Mouse (Mus musculus): ENCODE data around the gene Tmco5. TPM values are rescaled to one million over a fixed set of nuclear protein-coding genes. Genes with fewer than 3 reads are reported as not detected.

Gene Tmco5
- polyA plus RNA-seq, 1 experiment from 2014 or later = not detected

DNA sequence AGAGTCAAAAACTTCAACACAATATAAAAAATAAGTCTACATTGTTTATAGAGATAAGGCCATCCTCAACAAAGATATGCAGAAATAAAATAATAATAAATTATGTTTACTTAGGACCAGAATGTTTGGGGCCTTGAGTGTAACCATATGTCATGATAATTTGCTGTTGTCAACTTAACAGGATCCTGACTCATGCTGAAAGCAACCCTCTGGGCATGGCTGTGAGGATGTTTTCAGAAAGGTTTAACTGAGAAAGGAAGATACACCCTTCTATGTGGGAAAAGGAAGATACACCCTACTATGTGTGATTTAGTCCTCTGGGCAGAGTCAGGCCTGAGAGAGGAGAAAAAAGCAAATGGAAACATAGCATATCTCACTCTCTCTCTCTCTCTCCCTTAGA lies 56.3 kb downstream of the Tmco5 start:
- Histone ChIP-seq H3K4me3 (ENCODE audit: low read depth, low read length) (no peak overlapping the region), H3K36me3 (ENCODE audit: insufficient read depth, low read length) (no peaks in the 10 kb centered on the region), H3K27ac (ENCODE audit: low read length) (no peak overlapping the region), H3K27me3 (replicated peaks; ENCODE audit: insufficient read depth, low read length) (no peaks in the 10 kb centered on the region), H3K4me1 (ENCODE audit: insufficient read depth, low read depth, low read length) (no peaks in the 10 kb centered on the region), H3K9ac (replicated peaks; ENCODE audit: low read depth) (no peak overlapping the region), H3K4me2 (replicated peaks; ENCODE audit: low read depth, low read length) (no peak overlapping the region), H3K9me3 (ENCODE audit: low read length) (no peaks in the 10 kb centered on the region)
- TF ChIP-seq EP300 (IDR thresholded peaks at IDR 0.05) (no peak), CTCF (IDR thresholded peaks at IDR 0.05) (no peak)
- no peak for ATAC-seq
- no peak for DNase-seq (ENCODE audit: low spot score)

DNA sequence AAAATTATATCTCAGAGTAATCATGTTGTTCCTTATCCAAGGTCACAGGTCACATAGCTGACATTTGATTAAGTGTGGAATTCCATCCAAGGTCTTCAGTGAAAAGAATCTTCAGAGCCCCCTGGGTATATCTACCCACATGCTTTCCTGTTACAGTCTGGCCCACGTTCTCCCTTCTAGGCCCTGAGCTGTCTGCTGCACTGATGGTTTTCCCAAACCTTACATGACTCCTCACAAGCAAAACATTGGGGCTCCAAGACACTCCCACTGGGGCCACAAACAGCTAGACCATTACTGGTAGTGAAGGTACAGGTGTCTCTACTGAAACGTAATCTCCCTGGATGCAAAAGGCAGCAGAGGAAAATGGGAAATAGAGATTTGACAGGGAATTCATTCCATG lies 57.9 kb downstream of the Tmco5 start:
- DNase-seq (ENCODE audit: low spot score) (no peak), ATAC-seq (no peak)
- TF ChIP-seq EP300 (IDR thresholded peaks at IDR 0.05) = no peak
- no peak for TF ChIP-seq CTCF (IDR thresholded peaks at IDR 0.05)
- Histone ChIP-seq H3K4me1 (ENCODE audit: insufficient read depth, low read depth, low read length) (no peaks in the 10 kb centered on the region), H3K9ac (replicated peaks; ENCODE audit: low read depth) (no peak overlapping the region), H3K9me3 (ENCODE audit: low read length) (no peaks in the 10 kb centered on the region), H3K4me2 (replicated peaks; ENCODE audit: low read depth, low read length) (no peak overlapping the region), H3K27me3 (replicated peaks; ENCODE audit: insufficient read depth, low read length) (no peaks in the 10 kb centered on the region), H3K4me3 (ENCODE audit: low read depth, low read length) (no peak overlapping the region), H3K27ac (ENCODE audit: low read length) (no peak overlapping the region), H3K36me3 (ENCODE audit: insufficient read depth, low read length) (no peaks in the 10 kb centered on the region)
- WGBS = 51% methylated on average over 2 of the region's 2 CpGs

- no peak overlapping the region for H3K4me3 ChIP-seq (ENCODE audit: low read depth, low read length)
- H3K4me1 ChIP-seq (ENCODE audit: insufficient read depth, low read depth, low read length) = no peaks in the 10 kb centered on the region
- no peaks in the 10 kb centered on the region for H3K9me3 ChIP-seq (ENCODE audit: low read length)
- WGBS = 74% methylated on average over 1 of the region's 1 CpGs
- no peak overlapping the region for H3K27ac ChIP-seq (ENCODE audit: low read length)
- no peaks in the 10 kb centered on the region for H3K36me3 ChIP-seq (ENCODE audit: insufficient read depth, low read length)
- no peaks in the 10 kb centered on the region for H3K27me3 ChIP-seq (replicated peaks; ENCODE audit: insufficient read depth, low read length)
- H3K9ac ChIP-seq (replicated peaks; ENCODE audit: low read depth) = no peak overlapping the region
- no peak overlapping the region for H3K4me2 ChIP-seq (replicated peaks; ENCODE audit: low read depth, low read length)
- ATAC-seq (no peak), DNase-seq (ENCODE audit: low spot score) (no peak)
- no peak for TF ChIP-seq CTCF (IDR thresholded peaks at IDR 0.05)
- TF ChIP-seq EP300 (IDR thresholded peaks at IDR 0.05) = no peak
Measured at GRCm38 (mm10) chr2:116937166-116937565, 58.7 kb downstream of the Tmco5 start.

DNA sequence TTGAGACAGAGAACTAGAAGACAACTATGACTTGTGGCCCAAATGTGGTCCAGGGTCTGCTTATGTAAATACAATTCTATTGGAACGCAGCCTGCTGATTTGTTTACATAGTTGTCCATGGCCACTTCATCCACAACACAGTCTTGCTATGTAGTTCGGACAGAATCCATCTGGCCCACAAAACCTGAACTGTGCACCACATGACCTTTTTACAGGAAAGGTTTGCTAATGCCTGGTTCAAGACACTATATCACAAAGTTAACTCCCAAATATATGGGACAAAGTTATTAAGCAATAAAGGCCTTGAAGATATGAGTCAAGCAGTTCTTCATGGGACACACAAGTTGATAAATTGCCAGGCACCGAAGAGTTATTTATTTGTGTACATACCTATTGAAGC lies 63.3 kb downstream of the Tmco5 start:
- H3K36me3 ChIP-seq (ENCODE audit: insufficient read depth, low read length) = no peaks in the 10 kb centered on the region
- WGBS = 27% methylated on average over 3 of the region's 3 CpGs
- peaks cover 5% of the 10 kb centered on the region; the same call in 1 of the 2 replicates for H3K4me1 ChIP-seq (ENCODE audit: insufficient read depth, low read depth, low read length)
- no peaks in the 10 kb centered on the region for H3K9me3 ChIP-seq (ENCODE audit: low read length)
- no peak overlapping the region for H3K4me2 ChIP-seq (replicated peaks; ENCODE audit: low read depth, low read length)
- TF ChIP-seq CTCF (IDR thresholded peaks at IDR 0.05) = no peak
- peak overlapping the region; percentile 65; the same call in 1 of the 2 replicates for H3K27ac ChIP-seq (ENCODE audit: low read length)
- ATAC-seq = peak; percentile 51; the same call in 1 of the 2 replicates
- no peak overlapping the region for H3K4me3 ChIP-seq (ENCODE audit: low read depth, low read length)
- H3K9ac ChIP-seq (replicated peaks; ENCODE audit: low read depth) = no peak overlapping the region
- DNase-seq (ENCODE audit: low spot score) = peak; percentile 71
- no peaks in the 10 kb centered on the region for H3K27me3 ChIP-seq (replicated peaks; ENCODE audit: insufficient read depth, low read length)

Other genes starting within 250 kb of the Tmco5 start
- 12.5 and 17.3 TPM in 2 replicates for gene Spred1, start 242.7 kb downstream of the Tmco5 start, polyA plus RNA-seq (2015; fragmentation: Nextera tagmentation; extraction: Ambion mirVana)